Mouse (Mus musculus) neural tube, embryonic 13.5 days (tissue): Measurements from ENCODE around the gene Cytip. TPM values are rescaled to one million over a fixed set of nuclear protein-coding genes. Genes with fewer than 3 reads are reported as not detected.

Experiments used
- ATAC-seq: fragments of 200-750 bp; cut with Nextera tagmentation; 2 replicates; pipeline ENCODE4 v1.8.0; 2017; ENCODE audit warnings: low read depth, mild to moderate bottlenecking, moderate TSS enrichment, moderate library complexity
- H3K27ac ChIP-seq: fragments of 300-500 bp; sonication (generic); replicated peaks from 2 replicates; pipeline ENCODE4 v1.5.1; 2015; ENCODE audit warnings: moderate library complexity, mild to moderate bottlenecking, inconsistent platforms
- H3K27me3 ChIP-seq: fragments of 300-500 bp; sonication (generic); 2 replicates; pipeline ENCODE4 v1.6.1; 2015; ENCODE audit warnings: mild to moderate bottlenecking, inconsistent platforms
- H3K36me3 ChIP-seq: fragments of 300-500 bp; sonication (generic); 2 replicates; pipeline ENCODE4 v1.6.1; 2015; ENCODE audit warnings: mild to moderate bottlenecking, inconsistent platforms
- H3K4me1 ChIP-seq: fragments of 300-500 bp; sonication (generic); replicated peaks from 2 replicates; pipeline ENCODE4 v1.6.1; 2015; ENCODE audit warnings: inconsistent platforms
- H3K4me2 ChIP-seq: fragments of 300-500 bp; sonication (generic); 2 replicates; pipeline ENCODE4 v1.6.1; 2015; ENCODE audit warnings: inconsistent platforms, mild to moderate bottlenecking, moderate library complexity
- H3K4me3 ChIP-seq: fragments of 300-500 bp; sonication (generic); 2 replicates; pipeline ENCODE4 v1.5.1; 2015; ENCODE audit warnings: mild to moderate bottlenecking, inconsistent platforms
- H3K9ac ChIP-seq: fragments of 300-500 bp; sonication (generic); 2 replicates; pipeline ENCODE4 v1.6.1; 2015; ENCODE audit warnings: moderate library complexity, mild to moderate bottlenecking, inconsistent platforms
- H3K9me3 ChIP-seq: fragments of 300-500 bp; sonication (generic); 2 replicates; pipeline ENCODE4 v1.6.1; 2016; ENCODE audit warnings: inconsistent platforms
- WGBS: fragments of 180-500 bp; shearing (Covaris S2); methylation state at CpG from one replicate; pipeline ENCODE4 v1.1.7; 2015; 5-methylcytosine and 5-hydroxymethylcytosine counted together
- polyA plus RNA-seq: library from polyadenylated mRNA; unstranded; fragments of >200 nt; fragmentation: Nextera tagmentation; extraction: Ambion mirVana; gene quantifications from 2 replicates; pipeline ENCODE4 v1.2.1, GENCODE M21; 2015

Cytip gene
- polyA plus RNA-seq, 1 experiment from 2014 or later: 0.81 TPM

- H3K9ac ChIP-seq: no peak overlapping the region
- no peak overlapping the region for H3K4me3 ChIP-seq
- no peaks in the 10 kb centered on the region for H3K9me3 ChIP-seq
- no peak overlapping the region for H3K4me2 ChIP-seq
- peaks cover 4% of the 10 kb centered on the region; the same call in 1 of the 2 replicates for H3K4me1 ChIP-seq
- H3K36me3 ChIP-seq: no peaks in the 10 kb centered on the region
- WGBS: 93% methylated on average over 13 of the region's 13 CpGs
- no peaks in the 10 kb centered on the region for H3K27me3 ChIP-seq
- no peak overlapping the region for H3K27ac ChIP-seq
- ATAC-seq: no peak
Observed at GRCm38 (mm10) chr2:58159880-58160279, 35.5 kb downstream of the Cytip start.

- no peak for ATAC-seq
- Histone ChIP-seq H3K4me2 (no peak overlapping the region), H3K27ac (no peak overlapping the region), H3K27me3 (no peaks in the 10 kb centered on the region), H3K9ac (no peak overlapping the region), H3K4me3 (no peak overlapping the region), H3K4me1 (peaks cover 4% of the 10 kb centered on the region; the same call in 1 of the 2 replicates), H3K9me3 (no peaks in the 10 kb centered on the region), H3K36me3 (no peaks in the 10 kb centered on the region)
- WGBS: 87% methylated on average over 6 of the region's 6 CpGs
Observed at GRCm38 (mm10) chr2:58159121-58159520, 36.2 kb downstream of the Cytip start.

- H3K4me1 ChIP-seq: peaks cover 4% of the 10 kb centered on the region; the same call in 1 of the 2 replicates
- WGBS: 93% methylated on average over 5 of the region's 5 CpGs
- no peak for ATAC-seq
- no peak overlapping the region for H3K4me3 ChIP-seq
- no peak overlapping the region for H3K27ac ChIP-seq
- no peak overlapping the region for H3K4me2 ChIP-seq
- no peak overlapping the region for H3K9ac ChIP-seq
- no peaks in the 10 kb centered on the region for H3K27me3 ChIP-seq
- H3K9me3 ChIP-seq: no peaks in the 10 kb centered on the region
- no peaks in the 10 kb centered on the region for H3K36me3 ChIP-seq
Observed at GRCm38 (mm10) chr2:58158539-58158938, 36.8 kb downstream of the Cytip start.

- Histone ChIP-seq H3K4me3 (no peak overlapping the region), H3K9ac (no peak overlapping the region), H3K27ac (no peak overlapping the region), H3K4me2 (no peak overlapping the region), H3K27me3 (no peaks in the 10 kb centered on the region), H3K36me3 (no peaks in the 10 kb centered on the region), H3K9me3 (no peaks in the 10 kb centered on the region), H3K4me1 (peaks cover 4% of the 10 kb centered on the region; the same call in 1 of the 2 replicates)
- ATAC-seq: no peak
- WGBS: 96% methylated on average over 2 of the region's 2 CpGs
Observed at GRCm38 (mm10) chr2:58158107-58158506, 37.2 kb downstream of the Cytip start.

- Histone ChIP-seq H3K27me3 (no peaks in the 10 kb centered on the region), H3K36me3 (no peaks in the 10 kb centered on the region), H3K4me2 (no peak overlapping the region), H3K27ac (no peak overlapping the region), H3K4me3 (no peak overlapping the region), H3K9ac (no peak overlapping the region), H3K4me1 (peaks cover 4% of the 10 kb centered on the region; the same call in 1 of the 2 replicates), H3K9me3 (no peaks in the 10 kb centered on the region)
- 91% methylated on average over 5 of the region's 5 CpGs for WGBS
- ATAC-seq: no peak
Observed at GRCm38 (mm10) chr2:58157466-58157865, 37.9 kb downstream of the Cytip start.

- H3K4me3 ChIP-seq: no peak overlapping the region
- 81% methylated on average over 5 of the region's 5 CpGs for WGBS
- ATAC-seq: no peak
- no peaks in the 10 kb centered on the region for H3K27me3 ChIP-seq
- H3K4me2 ChIP-seq: no peak overlapping the region
- H3K36me3 ChIP-seq: no peaks in the 10 kb centered on the region
- H3K9me3 ChIP-seq: no peaks in the 10 kb centered on the region
- H3K9ac ChIP-seq: no peak overlapping the region
- H3K27ac ChIP-seq: no peak overlapping the region
- peaks cover 4% of the 10 kb centered on the region; the same call in 1 of the 2 replicates for H3K4me1 ChIP-seq
Observed at GRCm38 (mm10) chr2:58156495-58157392, 38.6 kb downstream of the Cytip start.

GRCm38 (mm10) chr2:58156108-58156415 lies 39.3 kb downstream of the Cytip start:
- Histone ChIP-seq H3K4me2 (no peak overlapping the region), H3K36me3 (no peaks in the 10 kb centered on the region), H3K27ac (no peak overlapping the region), H3K4me1 (peaks cover 4% of the 10 kb centered on the region; the same call in 1 of the 2 replicates), H3K27me3 (no peaks in the 10 kb centered on the region), H3K9ac (no peak overlapping the region), H3K9me3 (no peaks in the 10 kb centered on the region), H3K4me3 (no peak overlapping the region)
- WGBS: 95% methylated on average over 5 of the region's 5 CpGs
- no peak for ATAC-seq

GRCm38 (mm10) chr2:58155271-58156107 lies 39.8 kb downstream of the Cytip start:
- WGBS: 59% methylated on average over 7 of the region's 7 CpGs
- no peak overlapping the region for H3K9ac ChIP-seq
- no peak overlapping the region for H3K4me3 ChIP-seq
- no peak for ATAC-seq
- no peak overlapping the region for H3K4me2 ChIP-seq
- H3K4me1 ChIP-seq: peaks cover 4% of the 10 kb centered on the region; the same call in 1 of the 2 replicates
- no peaks in the 10 kb centered on the region for H3K27me3 ChIP-seq
- H3K9me3 ChIP-seq: no peaks in the 10 kb centered on the region
- no peak overlapping the region for H3K27ac ChIP-seq
- no peaks in the 10 kb centered on the region for H3K36me3 ChIP-seq

- no peaks in the 10 kb centered on the region for H3K9me3 ChIP-seq
- no peak overlapping the region for H3K27ac ChIP-seq
- no peak overlapping the region for H3K4me3 ChIP-seq
- H3K4me2 ChIP-seq: no peak overlapping the region
- WGBS: 93% methylated on average over 1 of the region's 1 CpGs
- no peak overlapping the region for H3K9ac ChIP-seq
- no peaks in the 10 kb centered on the region for H3K36me3 ChIP-seq
- no peak for ATAC-seq
- peaks cover 4% of the 10 kb centered on the region; the same call in 1 of the 2 replicates for H3K4me1 ChIP-seq
- H3K27me3 ChIP-seq: no peaks in the 10 kb centered on the region
Observed at GRCm38 (mm10) chr2:58154555-58154954, 40.8 kb downstream of the Cytip start.

- 84% methylated on average over 7 of the region's 7 CpGs for WGBS
- ATAC-seq: no peak
Observed at GRCm38 (mm10) chr2:58153742-58154141, 41.6 kb downstream of the Cytip start.

GRCm38 (mm10) chr2:58149983-58150405 lies 45.3 kb downstream of the Cytip start:
- no peak overlapping the region for H3K4me3 ChIP-seq
- no peak overlapping the region for H3K27ac ChIP-seq
- no peaks in the 10 kb centered on the region for H3K36me3 ChIP-seq
- no peaks in the 10 kb centered on the region for H3K9me3 ChIP-seq
- H3K27me3 ChIP-seq: no peaks in the 10 kb centered on the region
- no peaks in the 10 kb centered on the region for H3K4me1 ChIP-seq
- 92% methylated on average over 7 of the region's 7 CpGs for WGBS
- ATAC-seq: no peak
- H3K4me2 ChIP-seq: no peak overlapping the region
- no peak overlapping the region for H3K9ac ChIP-seq

More at GRCm38 (mm10) chr2:58153742-58154141, 41.6 kb downstream of the Cytip start:
- Histone ChIP-seq H3K4me3 (no peak overlapping the region), H3K27ac (no peak overlapping the region), H3K9me3 (no peaks in the 10 kb centered on the region), H3K9ac (no peak overlapping the region), H3K4me1 (peaks cover 4% of the 10 kb centered on the region; the same call in 1 of the 2 replicates), H3K27me3 (no peaks in the 10 kb centered on the region), H3K36me3 (no peaks in the 10 kb centered on the region), H3K4me2 (no peak overlapping the region)

GRCm38 (mm10) chr2:58146572-58146971 lies 48.8 kb downstream of the Cytip start:
- H3K9me3 ChIP-seq: no peaks in the 10 kb centered on the region
- no peaks in the 10 kb centered on the region for H3K36me3 ChIP-seq
- H3K27ac ChIP-seq: no peak overlapping the region
- 94% methylated on average over 5 of the region's 5 CpGs for WGBS
- no peaks in the 10 kb centered on the region for H3K4me1 ChIP-seq
- ATAC-seq: no peak
- no peak overlapping the region for H3K4me3 ChIP-seq
- H3K4me2 ChIP-seq: no peak overlapping the region
- H3K9ac ChIP-seq: no peak overlapping the region
- H3K27me3 ChIP-seq: no peaks in the 10 kb centered on the region
